Mouse (Mus musculus): ENCODE results near the gene Clec4g. TPM values are rescaled to one million over a fixed set of nuclear protein-coding genes. Genes with fewer than 3 reads are reported as not detected.

The Clec4g gene
- total and polyA plus RNA-seq, 2 experiments from 2014 or later, result 0.21 TPM; not detected in 1

- WGBS, result 95% methylated on average over 1 of the region's 1 CpGs
- TF ChIP-seq CTCF (IDR thresholded peaks at IDR 0.05; ENCODE audit: low read depth), result no peak
- no peaks in the 10 kb centered on the region for H3K9me3 ChIP-seq (ENCODE audit: low read length)
- no peaks in the 10 kb centered on the region for H3K4me1 ChIP-seq (ENCODE audit: insufficient read depth)
- H3K4me3 ChIP-seq (ENCODE audit: low read depth, low read length), result no peak overlapping the region
- no peaks in the 10 kb centered on the region for H3K27me3 ChIP-seq (ENCODE audit: insufficient read depth, low read length)
- H3K9ac ChIP-seq, result no peak overlapping the region
- DNase-seq, result no peak
- no peak overlapping the region for H3K27ac ChIP-seq (ENCODE audit: low read depth, low read length)
- ATAC-seq, result no peak
- H3K36me3 ChIP-seq (ENCODE audit: insufficient read depth), result no peaks in the 10 kb centered on the region
- no peak overlapping the region for H3K4me2 ChIP-seq (ENCODE audit: low read depth)
Measured at GRCm38 (mm10) chr8:3701491-3701890, 19.0 kb downstream of the Clec4g start.

- Histone ChIP-seq H3K36me3 (ENCODE audit: insufficient read depth) (no peaks in the 10 kb centered on the region), H3K9ac (no peak within 1 kb of the TSS), H3K9me3 (ENCODE audit: low read length) (no peaks in the 10 kb centered on the region), H3K4me3 (ENCODE audit: low read depth, low read length) (no peak within 1 kb of the TSS), H3K27ac (ENCODE audit: low read depth, low read length) (no peak within 1 kb of the TSS), H3K27me3 (ENCODE audit: insufficient read depth, low read length) (no peaks in the 10 kb centered on the region; the same call in 1 of the 2 replicates), H3K4me2 (ENCODE audit: low read depth) (no peak within 1 kb of the TSS), H3K4me1 (ENCODE audit: insufficient read depth) (no peaks in the 10 kb centered on the region)
- TF ChIP-seq CTCF (IDR thresholded peaks at IDR 0.05; ENCODE audit: low read depth), result no peak
- no peak for DNase-seq
- no peak for ATAC-seq
- WGBS, result 83% methylated on average over 3 of the region's 3 CpGs
Measured at GRCm38 (mm10) chr8:3694121-3694520, 26.3 kb downstream of the Clec4g start, which contains the start of gene Fcer2a. Gene Fcer2a (minus strand): TSS chr8:3694175.

GRCm38 (mm10) chr8:3690774-3691173, 29.7 kb downstream of the Clec4g start:
- DNase-seq (no peak), ATAC-seq (no peak)
- Histone ChIP-seq H3K27ac (ENCODE audit: low read depth, low read length) (no peak overlapping the region), H3K27me3 (ENCODE audit: insufficient read depth, low read length) (no peaks in the 10 kb centered on the region; the same call in 1 of the 2 replicates), H3K4me2 (ENCODE audit: low read depth) (no peak overlapping the region), H3K36me3 (ENCODE audit: insufficient read depth) (no peaks in the 10 kb centered on the region), H3K4me3 (ENCODE audit: low read depth, low read length) (no peak overlapping the region), H3K9me3 (ENCODE audit: low read length) (no peaks in the 10 kb centered on the region), H3K4me1 (ENCODE audit: insufficient read depth) (no peaks in the 10 kb centered on the region), H3K9ac (no peak overlapping the region)
- WGBS, result 78% methylated on average over 3 of the region's 3 CpGs
- no peak for TF ChIP-seq CTCF (IDR thresholded peaks at IDR 0.05; ENCODE audit: low read depth)

- Histone ChIP-seq H3K4me3 (ENCODE audit: low read depth, low read length) (no peak overlapping the region), H3K4me2 (ENCODE audit: low read depth) (no peak overlapping the region), H3K27ac (ENCODE audit: low read depth, low read length) (no peak overlapping the region), H3K36me3 (ENCODE audit: insufficient read depth) (0 out of 2 replicates have a peak, but pooled peaks cover 1% of the 10 kb centered on the region), H3K9ac (no peak overlapping the region), H3K4me1 (ENCODE audit: insufficient read depth) (no peaks in the 10 kb centered on the region), H3K27me3 (ENCODE audit: insufficient read depth, low read length) (no peaks in the 10 kb centered on the region), H3K9me3 (ENCODE audit: low read length) (no peaks in the 10 kb centered on the region)
- no peak for ATAC-seq
- DNase-seq, result no peak
- TF ChIP-seq CTCF (IDR thresholded peaks at IDR 0.05; ENCODE audit: low read depth), result no peak
- WGBS, result 79% methylated on average over 6 of the region's 6 CpGs
Measured at GRCm38 (mm10) chr8:3687537-3687936, 32.9 kb downstream of the Clec4g start.

GRCm38 (mm10) chr8:3685422-3685821, 35.0 kb downstream of the Clec4g start:
- H3K27me3 ChIP-seq (ENCODE audit: insufficient read depth, low read length), result no peaks in the 10 kb centered on the region
- peaks cover 13% of the 10 kb centered on the region; the same call in 1 of the 2 replicates for H3K36me3 ChIP-seq (ENCODE audit: insufficient read depth)
- TF ChIP-seq CTCF (IDR thresholded peaks at IDR 0.05; ENCODE audit: low read depth), result no peak
- no peak overlapping the region for H3K27ac ChIP-seq (ENCODE audit: low read depth, low read length)
- DNase-seq (no peak), ATAC-seq (no peak)
- H3K4me1 ChIP-seq (ENCODE audit: insufficient read depth), result no peaks in the 10 kb centered on the region
- H3K9me3 ChIP-seq (ENCODE audit: low read length), result no peaks in the 10 kb centered on the region
- H3K9ac ChIP-seq, result no peak overlapping the region
- no peak overlapping the region for H3K4me3 ChIP-seq (ENCODE audit: low read depth, low read length)
- WGBS, result 77% methylated on average over 5 of the region's 5 CpGs
- no peak overlapping the region for H3K4me2 ChIP-seq (ENCODE audit: low read depth)

- H3K27me3 ChIP-seq (ENCODE audit: insufficient read depth, low read length), result no peaks in the 10 kb centered on the region
- H3K36me3 ChIP-seq (ENCODE audit: insufficient read depth), result peaks cover 17% of the 10 kb centered on the region; the same call in 1 of the 2 replicates
- ATAC-seq, result no peak
Measured at GRCm38 (mm10) chr8:3684530-3684929, 35.9 kb downstream of the Clec4g start.

GRCm38 (mm10) chr8:3683408-3684176, 36.9 kb downstream of the Clec4g start:
- H3K27ac ChIP-seq (ENCODE audit: low read depth, low read length), result no peak overlapping the region
- DNase-seq, result no peak
- H3K4me2 ChIP-seq (ENCODE audit: low read depth), result no peak overlapping the region
- H3K9ac ChIP-seq, result no peak overlapping the region
- H3K4me1 ChIP-seq (ENCODE audit: insufficient read depth), result no peaks in the 10 kb centered on the region
- no peak overlapping the region for H3K4me3 ChIP-seq (ENCODE audit: low read depth, low read length)
- peaks cover 24% of the 10 kb centered on the region for H3K36me3 ChIP-seq (ENCODE audit: insufficient read depth)
- no peaks in the 10 kb centered on the region for H3K9me3 ChIP-seq (ENCODE audit: low read length)
- TF ChIP-seq CTCF (IDR thresholded peaks at IDR 0.05; ENCODE audit: low read depth), result no peak
- H3K27me3 ChIP-seq (ENCODE audit: insufficient read depth, low read length), result no peaks in the 10 kb centered on the region
- WGBS, result 69% methylated on average over 6 of the region's 6 CpGs
- no peak for ATAC-seq

More at GRCm38 (mm10) chr8:3684530-3684929, 35.9 kb downstream of the Clec4g start:
- no peak for DNase-seq
- Histone ChIP-seq H3K4me1 (ENCODE audit: insufficient read depth) (no peaks in the 10 kb centered on the region), H3K4me3 (ENCODE audit: low read depth, low read length) (no peak overlapping the region), H3K9me3 (ENCODE audit: low read length) (no peaks in the 10 kb centered on the region), H3K4me2 (ENCODE audit: low read depth) (no peak overlapping the region), H3K9ac (no peak overlapping the region), H3K27ac (ENCODE audit: low read depth, low read length) (no peak overlapping the region)
- TF ChIP-seq CTCF (IDR thresholded peaks at IDR 0.05; ENCODE audit: low read depth), result no peak
